Mouse (Mus musculus) limb, embryonic 15.5 days (tissue): ENCODE measurements around the gene Atp5j2. TPM values are rescaled to one million over a fixed set of nuclear protein-coding genes. Genes with fewer than 3 reads are reported as not detected.
"Not testable (repeated sequence)": the region's sequence is repeated elsewhere in the genome, so short reads cannot be mapped to it uniquely, and the experiment has no call there.

Source experiments
- ATAC-seq: fragments of 200-750 bp; cut with Nextera tagmentation; 2 replicates; pipeline ENCODE4 v1.8.0; 2017; ENCODE audit warnings: low read depth, moderate TSS enrichment; ENCODE audit not compliant: insufficient number of reproducible peaks, low FRiP score, low TSS enrichment
- H3K27ac ChIP-seq: fragments of 300-500 bp; sonication (generic); 2 replicates; pipeline ENCODE4 v1.5.1; 2015; ENCODE audit warnings: moderate library complexity, mild to moderate bottlenecking, inconsistent platforms
- H3K27me3 ChIP-seq: fragments of 300-500 bp; sonication (generic); 2 replicates; pipeline ENCODE4 v1.6.1; 2015; ENCODE audit warnings: inconsistent platforms
- H3K36me3 ChIP-seq: fragments of 300-500 bp; sonication (generic); 2 replicates; pipeline ENCODE4 v1.6.1; 2015; ENCODE audit warnings: inconsistent platforms
- H3K4me1 ChIP-seq: fragments of 300-500 bp; sonication (generic); 2 replicates; pipeline ENCODE4 v1.6.1; 2015; ENCODE audit warnings: inconsistent platforms
- H3K4me2 ChIP-seq: fragments of 300-500 bp; sonication (generic); 2 replicates; pipeline ENCODE4 v1.6.1; 2015; ENCODE audit warnings: mild to moderate bottlenecking, inconsistent platforms
- H3K4me3 ChIP-seq: fragments of 300-500 bp; sonication (generic); 2 replicates; pipeline ENCODE4 v1.5.1; 2015; ENCODE audit warnings: mild to moderate bottlenecking, inconsistent platforms
- H3K9ac ChIP-seq: fragments of 300-500 bp; sonication (generic); 2 replicates; pipeline ENCODE4 v1.6.1; 2015; ENCODE audit warnings: inconsistent platforms
- H3K9me3 ChIP-seq: fragments of 300-500 bp; sonication (generic); 2 replicates; pipeline ENCODE4 v1.6.1; 2016; ENCODE audit warnings: inconsistent platforms
- WGBS: fragments of 180-500 bp; shearing (Covaris S2); methylation state at CpG from one replicate; pipeline ENCODE4 v1.1.7; 2015; 5-methylcytosine and 5-hydroxymethylcytosine counted together
- polyA plus RNA-seq: library from polyadenylated mRNA; unstranded; fragments of >200 nt; fragmentation: Nextera tagmentation; extraction: Ambion mirVana; gene quantifications from 2 replicates; pipeline ENCODE4 v1.2.1, GENCODE M21; 2015

The Atp5j2 gene
- polyA plus RNA-seq, 1 experiment from 2014 or later, result 623 TPM

DNA sequence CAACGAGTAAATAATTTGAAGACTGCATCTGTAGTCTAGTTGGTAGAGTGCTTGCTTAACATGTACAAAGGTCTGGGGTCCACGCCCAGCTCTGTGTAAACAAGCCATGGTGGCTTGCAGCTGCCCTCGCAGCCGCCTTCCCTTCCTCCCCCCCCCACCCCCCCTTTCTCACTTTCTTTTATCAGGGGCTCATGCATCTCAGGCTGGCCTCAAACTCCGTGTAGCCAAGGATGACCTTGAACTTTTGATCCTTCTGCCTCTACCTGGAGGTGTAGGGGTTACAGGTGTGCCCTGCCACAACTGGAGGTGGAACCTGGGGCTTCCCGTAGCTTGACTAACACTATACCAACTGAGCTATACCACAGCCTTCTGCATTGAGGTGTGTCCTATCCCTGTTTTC lies 25.9 kb upstream of the Atp5j2 start:
- Histone ChIP-seq H3K4me3 (no peak overlapping the region), H3K9ac (no peak overlapping the region), H3K27ac (no peak overlapping the region), H3K36me3 (peaks cover 74% of the 10 kb centered on the region), H3K27me3 (no peaks in the 10 kb centered on the region), H3K4me2 (no peak overlapping the region), H3K4me1 (no peaks in the 10 kb centered on the region), H3K9me3 (no peaks in the 10 kb centered on the region)
- no peak for ATAC-seq
- 86% methylated on average over 6 of the region's 6 CpGs for WGBS

DNA sequence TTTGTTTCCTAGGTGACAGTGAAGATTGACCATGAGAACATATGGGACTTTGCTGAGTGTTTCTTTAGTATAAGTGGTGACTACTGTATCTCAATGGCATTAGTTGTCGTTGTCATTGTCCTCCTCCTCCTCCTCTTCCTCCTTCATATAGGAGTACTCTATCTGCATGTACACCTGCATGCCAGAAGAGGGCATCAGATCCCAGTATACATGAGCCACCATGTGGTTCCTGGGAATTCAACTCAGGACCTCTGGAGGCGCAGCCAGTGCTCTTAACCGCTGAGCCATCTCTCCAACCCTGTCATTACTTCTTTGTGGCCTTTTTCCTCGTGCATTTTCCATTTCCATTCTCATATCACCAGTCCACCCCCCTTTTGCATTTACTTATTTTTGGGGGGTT lies 22.8 kb upstream of the Atp5j2 start:
- H3K27me3 ChIP-seq, result no peaks in the 10 kb centered on the region
- no peak overlapping the region for H3K4me3 ChIP-seq
- no peaks in the 10 kb centered on the region for H3K4me1 ChIP-seq
- H3K4me2 ChIP-seq, result no peak overlapping the region
- no peak overlapping the region for H3K9ac ChIP-seq
- no peaks in the 10 kb centered on the region for H3K9me3 ChIP-seq
- peaks cover 74% of the 10 kb centered on the region for H3K36me3 ChIP-seq
- no peak overlapping the region for H3K27ac ChIP-seq
- ATAC-seq, result no peak
- WGBS, result 70% methylated on average over 4 of the region's 4 CpGs

DNA sequence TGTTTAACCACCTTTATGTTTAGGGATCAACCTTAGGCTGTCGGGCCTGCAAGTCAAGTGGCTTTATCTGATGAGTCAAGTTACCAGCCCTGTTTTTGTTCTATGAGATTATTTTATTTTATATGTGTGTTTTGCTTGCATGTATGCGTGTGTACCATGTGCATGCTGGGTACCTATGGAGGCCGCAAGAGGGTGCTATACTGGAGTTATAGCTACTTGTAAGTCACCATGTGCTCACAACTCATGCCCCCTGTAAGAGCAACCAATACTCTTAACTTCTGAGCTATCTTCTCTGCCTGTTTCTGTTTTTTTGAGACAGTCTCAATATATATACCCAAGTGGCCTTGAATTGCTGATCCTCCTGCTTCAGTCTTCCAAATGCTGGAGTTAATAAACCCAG lies 21.6 kb upstream of the Atp5j2 start:
- Histone ChIP-seq H3K27me3 (no peaks in the 10 kb centered on the region), H3K9me3 (no peaks in the 10 kb centered on the region), H3K4me2 (no peak overlapping the region), H3K4me1 (no peaks in the 10 kb centered on the region), H3K4me3 (no peak overlapping the region), H3K36me3 (peaks cover 70% of the 10 kb centered on the region), H3K9ac (no peak overlapping the region), H3K27ac (no peak overlapping the region)
- ATAC-seq, result no peak
- WGBS, result 86% methylated on average over 3 of the region's 3 CpGs

DNA sequence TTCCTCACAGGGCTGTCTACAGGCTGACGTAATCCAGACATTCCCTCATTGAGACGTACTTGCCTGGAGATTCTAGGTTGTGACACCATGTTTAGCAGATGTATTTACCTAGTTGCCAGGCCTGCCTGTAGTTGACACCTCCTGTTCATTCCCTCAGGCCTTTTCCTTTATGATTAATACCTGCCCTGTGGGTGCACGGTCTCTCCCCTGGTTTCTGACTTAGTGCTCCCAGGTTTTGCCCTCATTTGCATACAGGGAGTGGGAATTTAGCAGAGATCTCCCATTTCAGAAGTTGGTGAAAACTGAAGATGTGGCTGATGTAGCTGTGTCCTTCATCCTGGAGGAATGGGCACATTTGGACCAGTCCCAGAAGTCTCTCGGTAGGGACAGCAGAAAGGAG lies 20.4 kb upstream of the Atp5j2 start:
- Histone ChIP-seq H3K4me1 (no peaks in the 10 kb centered on the region), H3K27me3 (no peaks in the 10 kb centered on the region), H3K9ac (no peak overlapping the region), H3K27ac (no peak overlapping the region), H3K4me2 (no peak overlapping the region), H3K4me3 (no peak overlapping the region), H3K36me3 (peaks cover 70% of the 10 kb centered on the region), H3K9me3 (no peaks in the 10 kb centered on the region)
- 92% methylated on average over 4 of the region's 4 CpGs for WGBS
- no peak for ATAC-seq

DNA sequence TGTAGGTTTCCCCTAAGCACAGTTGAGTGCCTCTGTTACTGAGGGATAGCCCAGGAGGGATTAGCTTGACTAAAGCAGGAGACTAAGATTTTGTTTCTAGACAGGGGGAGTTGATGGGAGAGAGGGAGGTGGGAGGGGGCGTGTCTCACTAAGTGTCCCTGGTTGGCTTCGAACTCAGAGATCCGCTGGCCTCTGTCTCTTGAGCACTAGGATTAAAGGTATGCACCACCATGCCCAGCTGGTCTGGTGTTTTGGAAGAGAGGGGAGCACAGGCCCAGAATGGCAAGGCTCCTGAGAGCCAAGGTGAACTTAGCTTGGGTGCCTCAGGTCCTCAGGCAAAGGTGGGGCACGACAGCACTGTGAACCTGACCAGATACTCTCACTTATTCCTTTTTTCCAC lies 19.5 kb upstream of the Atp5j2 start:
- H3K36me3 ChIP-seq, result peaks cover 74% of the 10 kb centered on the region
- no peak overlapping the region for H3K27ac ChIP-seq
- no peak overlapping the region for H3K9ac ChIP-seq
- WGBS, result 95% methylated on average over 4 of the region's 4 CpGs
- no peak overlapping the region for H3K4me2 ChIP-seq
- no peaks in the 10 kb centered on the region for H3K4me1 ChIP-seq
- ATAC-seq, result no peak
- H3K4me3 ChIP-seq, result no peak overlapping the region
- no peaks in the 10 kb centered on the region for H3K9me3 ChIP-seq
- H3K27me3 ChIP-seq, result no peaks in the 10 kb centered on the region

DNA sequence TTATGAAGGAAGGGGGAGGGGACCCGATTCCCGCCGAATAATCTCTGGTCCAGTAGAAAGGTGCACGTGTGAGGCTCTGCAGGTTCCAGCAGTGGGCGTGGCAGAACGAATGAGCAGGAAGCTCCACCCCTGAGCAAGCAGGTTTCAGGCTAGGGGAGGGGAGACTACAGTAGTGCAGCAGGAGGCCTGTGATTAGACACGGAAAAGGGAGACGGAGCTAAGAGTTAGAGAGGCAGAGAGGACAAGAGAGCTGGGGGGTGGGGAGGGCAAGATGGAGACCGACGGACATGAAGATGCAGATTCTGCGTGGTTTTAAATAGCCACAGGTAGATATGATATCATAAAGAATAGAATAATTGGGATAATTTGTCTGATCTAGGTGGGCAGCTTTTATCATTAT lies 16.5 kb upstream of the Atp5j2 start:
- H3K4me1 ChIP-seq, result peaks cover 13% of the 10 kb centered on the region
- not testable (repeated sequence) for H3K9me3 ChIP-seq, H3K4me2 ChIP-seq, H3K27me3 ChIP-seq, H3K9ac ChIP-seq, ATAC-seq, H3K4me3 ChIP-seq, H3K27ac ChIP-seq
- H3K36me3 ChIP-seq, result peaks cover 54% of the 10 kb centered on the region
- WGBS, result 46% methylated on average over 11 of the region's 11 CpGs

DNA sequence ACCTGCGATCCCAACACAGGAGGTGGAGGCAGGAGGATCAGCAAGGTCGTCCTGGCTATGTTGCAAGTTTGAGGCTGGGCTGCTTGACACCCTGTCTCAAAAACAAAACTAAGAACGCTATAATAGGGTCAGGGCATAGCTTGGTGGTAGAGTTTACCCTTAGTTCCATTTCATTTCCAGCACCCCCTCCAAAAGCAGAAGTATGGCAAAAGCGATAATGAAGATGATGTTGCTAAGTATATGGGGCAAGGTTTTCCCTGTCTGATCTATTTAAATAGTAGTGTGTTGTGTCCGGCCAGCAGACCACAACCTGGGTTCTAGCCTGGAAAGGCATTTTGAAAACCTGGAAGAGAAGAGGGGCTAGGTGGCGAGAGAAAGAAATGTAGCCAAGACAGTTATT lies 16.1 kb upstream of the Atp5j2 start:
- Histone ChIP-seq H3K9me3 (no peaks in the 10 kb centered on the region), H3K4me1 (peaks cover 13% of the 10 kb centered on the region), H3K4me3 (no peak overlapping the region), H3K27me3 (no peaks in the 10 kb centered on the region), H3K36me3 (peaks cover 49% of the 10 kb centered on the region), H3K9ac (no peak overlapping the region), H3K27ac (no peak overlapping the region), H3K4me2 (no peak overlapping the region)
- ATAC-seq, result no peak
- 86% methylated on average over 6 of the region's 6 CpGs for WGBS

DNA sequence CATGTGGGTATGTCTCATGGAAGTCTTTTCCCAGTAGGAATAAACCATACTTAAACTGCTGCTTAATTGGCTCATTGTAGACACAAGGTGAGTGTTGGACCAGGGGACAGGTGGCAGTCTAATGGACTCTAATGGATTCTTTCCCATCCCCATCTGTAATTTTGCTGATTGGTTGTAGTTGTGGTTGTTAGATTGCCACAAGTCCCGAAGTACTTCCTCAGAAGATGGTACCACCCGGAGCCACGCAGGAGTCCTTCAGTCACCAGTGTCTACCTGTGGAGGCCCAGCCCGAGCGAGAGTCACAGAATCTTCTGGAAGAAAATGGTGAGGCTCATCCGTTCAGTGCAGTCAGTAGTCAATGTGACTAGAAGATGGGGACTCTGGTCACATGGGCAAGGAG lies 15.5 kb upstream of the Atp5j2 start:
- H3K36me3 ChIP-seq, result peaks cover 44% of the 10 kb centered on the region
- H3K9ac ChIP-seq, result no peak overlapping the region
- H3K27me3 ChIP-seq, result no peaks in the 10 kb centered on the region
- WGBS, result 97% methylated on average over 6 of the region's 6 CpGs
- H3K9me3 ChIP-seq, result no peaks in the 10 kb centered on the region
- ATAC-seq, result no peak
- H3K27ac ChIP-seq, result no peak overlapping the region
- no peak overlapping the region for H3K4me3 ChIP-seq
- peaks cover 13% of the 10 kb centered on the region for H3K4me1 ChIP-seq
- H3K4me2 ChIP-seq, result no peak overlapping the region

DNA sequence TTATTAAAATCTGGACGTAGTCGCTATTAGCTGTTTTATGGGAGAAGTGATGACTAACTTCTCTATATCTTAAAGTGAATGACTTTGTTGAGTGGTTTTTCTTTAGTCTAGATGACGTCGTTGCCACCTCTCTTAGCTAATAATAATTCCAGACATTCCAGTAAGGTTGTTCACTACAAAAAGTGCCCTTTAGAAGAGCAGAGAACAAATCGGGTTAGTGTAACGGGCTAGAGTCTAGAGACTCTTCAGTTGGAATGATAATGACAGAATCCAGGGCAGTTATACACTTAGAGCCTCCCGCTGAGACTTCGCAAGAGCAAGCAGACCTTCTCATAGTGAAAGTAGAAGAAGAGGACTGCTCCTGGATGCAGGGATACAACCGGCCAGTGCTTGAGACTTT lies 13.2 kb upstream of the Atp5j2 start:
- no peak for ATAC-seq
- Histone ChIP-seq H3K9ac (peak overlapping the region; percentile 5; the same call in 1 of the 2 replicates), H3K27ac (no peak overlapping the region), H3K4me3 (peak overlapping the region; percentile 64), H3K4me2 (peak overlapping the region; percentile 64), H3K4me1 (peaks cover 24% of the 10 kb centered on the region), H3K36me3 (peaks cover 22% of the 10 kb centered on the region), H3K27me3 (no peaks in the 10 kb centered on the region), H3K9me3 (no peaks in the 10 kb centered on the region)
- WGBS, result 14% methylated on average over 9 of the region's 9 CpGs

DNA sequence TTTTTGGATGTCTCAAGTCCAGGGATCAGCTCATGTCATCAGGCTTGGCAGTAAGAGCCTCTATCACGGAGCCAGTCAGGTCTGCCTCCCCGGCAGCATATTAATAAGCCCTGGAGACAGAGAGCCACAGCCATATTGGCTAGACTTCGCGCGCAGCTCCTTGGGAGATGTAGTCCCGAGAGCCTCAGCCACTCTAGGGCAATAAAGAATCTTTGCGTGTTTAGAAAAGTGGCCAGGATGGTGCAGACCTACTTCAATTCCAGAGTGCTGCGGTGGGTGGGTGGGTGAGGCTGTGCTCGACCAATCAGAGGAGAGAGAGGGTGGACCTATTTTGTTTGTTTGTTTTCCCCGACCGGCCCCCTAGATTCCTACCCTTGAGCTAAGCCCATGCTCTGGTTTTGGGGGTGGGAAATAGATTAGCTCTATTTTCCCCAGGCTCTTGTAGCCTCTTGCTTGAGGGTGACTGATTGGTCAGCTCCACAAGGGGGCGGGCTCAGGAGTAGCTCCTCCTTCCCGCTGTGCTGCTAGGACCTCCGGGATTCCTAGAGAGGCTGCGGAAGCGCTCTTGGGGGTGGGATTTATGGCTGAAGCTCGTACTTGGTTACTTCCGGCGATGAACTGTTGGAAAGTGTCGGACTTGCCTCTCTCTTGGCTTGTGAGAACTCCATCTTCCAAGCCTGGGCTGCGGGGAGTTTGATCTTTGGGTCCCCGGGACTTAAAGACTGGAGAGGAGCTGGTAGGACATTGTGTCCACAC lies 12.3 kb upstream of the Atp5j2 start, which contains the start of gene Zkscan5:
Gene Zkscan5, plus strand, starts transcription at position 627 of the 756 bp plus-strand sequence.
- Histone ChIP-seq H3K9me3 (no peaks in the 10 kb centered on the region), H3K9ac (peak within 1 kb of the TSS; percentile 61), H3K27ac (peak within 1 kb of the TSS; percentile 88), H3K4me2 (peak within 1 kb of the TSS; percentile 64), H3K27me3 (no peaks in the 10 kb centered on the region), H3K36me3 (peaks cover 14% of the 10 kb centered on the region; the same call in 1 of the 2 replicates), H3K4me1 (peaks cover 24% of the 10 kb centered on the region), H3K4me3 (peak within 1 kb of the TSS; percentile 64)
- ATAC-seq, result peak; percentile 97
- WGBS, result under 1% methylated on average over 22 of the region's 22 CpGs

DNA sequence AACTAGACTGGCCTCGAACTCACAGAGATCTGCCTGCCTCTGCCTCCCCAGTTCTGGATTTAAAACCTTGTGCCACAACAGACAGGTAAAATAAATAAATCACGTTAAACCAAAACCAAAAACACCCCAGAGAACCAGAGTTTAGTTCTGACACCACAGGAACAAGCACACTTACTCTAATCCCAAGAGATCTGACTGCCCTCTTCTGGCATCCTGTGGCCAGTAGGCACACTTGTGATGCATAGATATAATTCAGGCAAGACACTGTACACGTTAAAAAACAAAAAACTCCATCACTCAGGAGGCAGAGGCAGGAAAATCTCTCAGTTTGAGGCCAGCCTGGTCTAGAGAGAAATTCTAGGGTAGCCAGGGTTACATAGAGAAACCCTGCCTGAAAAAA lies 10.6 kb upstream of the Atp5j2 start:
- Histone ChIP-seq H3K36me3 (peaks cover 12% of the 10 kb centered on the region), H3K27ac (no peak overlapping the region), H3K9ac (no peak overlapping the region), H3K4me2 (no peak overlapping the region), H3K4me1 (peaks cover 24% of the 10 kb centered on the region), H3K4me3 (no peak overlapping the region), H3K9me3 (no peaks in the 10 kb centered on the region), H3K27me3 (no peaks in the 10 kb centered on the region)
- 53% methylated on average over 3 of the region's 3 CpGs for WGBS
- no peak for ATAC-seq

DNA sequence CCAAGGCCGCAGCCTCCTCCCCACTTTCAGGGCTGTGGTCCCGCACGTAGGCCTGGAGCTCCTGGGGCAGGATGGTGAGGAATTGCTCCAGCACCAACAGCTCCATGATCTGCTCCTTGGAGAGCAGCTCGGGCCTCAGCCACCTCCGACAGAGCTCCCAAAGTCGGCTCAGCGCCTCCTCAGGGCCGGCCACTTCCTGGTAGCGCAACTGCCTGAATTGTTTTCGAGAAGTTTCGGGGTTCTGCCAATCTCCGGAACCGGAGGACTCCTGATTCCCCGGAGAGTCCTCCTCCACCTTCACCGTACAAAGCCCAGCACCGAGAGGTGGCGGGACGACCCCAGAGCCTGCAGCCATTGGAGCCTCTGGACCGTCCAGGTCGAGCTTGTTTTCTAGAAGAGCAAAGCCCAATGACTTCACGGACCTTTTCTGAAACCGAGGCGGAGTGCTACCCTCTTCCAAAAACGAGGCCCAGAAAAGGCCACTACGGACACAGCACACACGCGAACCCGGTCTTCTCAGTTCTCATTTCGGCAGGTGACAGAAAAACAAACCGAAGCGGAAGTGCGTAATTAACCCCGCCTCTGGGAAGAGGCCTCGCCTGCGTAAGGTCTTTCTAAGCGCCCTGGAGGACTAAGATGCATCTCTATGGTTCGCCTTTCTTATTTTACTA lies 9.6 kb upstream of the Atp5j2 start, which contains the start of gene Zkscan14:
Gene Zkscan14, minus strand, starts transcription at position 548 of the 671 bp plus-strand sequence.
- 2% methylated on average over 37 of the region's 37 CpGs for WGBS

More for the DNA sequence above, 9.6 kb upstream of the Atp5j2 start, which contains the start of gene Zkscan14:
- Histone ChIP-seq H3K9me3 (no peaks in the 10 kb centered on the region), H3K4me2 (peak within 1 kb of the TSS; percentile 93), H3K4me3 (peak within 1 kb of the TSS; percentile 81), H3K27me3 (no peaks in the 10 kb centered on the region), H3K27ac (peak within 1 kb of the TSS; percentile 77), H3K4me1 (peaks cover 24% of the 10 kb centered on the region), H3K9ac (peak within 1 kb of the TSS; percentile 81), H3K36me3 (peaks cover 9% of the 10 kb centered on the region)
- ATAC-seq, result no peak
